Mouse (Mus musculus) bone marrow, adult 2 months (tissue): Measurements from ENCODE around the gene Ankrd11.

Source experiments
- CTCF ChIP-seq: fragments of 200-500 bp; IDR thresholded peaks from 2 replicates; pipeline ENCODE4 v1.5.1; 2011; ENCODE audit warnings: low read length, control low read depth; ENCODE audit not compliant: control insufficient read depth, insufficient read depth
- POLR2A ChIP-seq: fragments of 200-500 bp; IDR thresholded peaks from 2 replicates; pipeline ENCODE4 v1.6.1; 2011; ENCODE audit warnings: low read depth, mild to moderate bottlenecking, control low read depth, low read length, borderline replicate concordance; ENCODE audit not compliant: control insufficient read depth

- TF ChIP-seq POLR2A (no peak), CTCF (no peak)
Observed at GRCm38 (mm10) chr8:123037487-123037886, 4.6 kb downstream of the Ankrd11 start.
